In genomic region chr17:56262645-56263094, GRCm38 (mm10) we compare ENCODE assay signal across 19 mouse cellular contexts. TPM values are rescaled to one million over a fixed set of nuclear protein-coding genes. Genes with fewer than 3 reads are reported as not detected.
DNase-seq lines count a peak whose midpoint lies in the region; ATAC-seq and TF ChIP-seq lines count a peak whose summit lies in the region.
"Had no signal": no experiment of that assay in that cellular context is flagged by ENCODE, and none has a peak within 500 bp of the region (broad histone marks: within the 10 kb centered on the region; RNA-seq: fewer than 3 reads in every experiment).

No protein-coding gene starts in this region.

- peaks cover 7% of the 10 kb centered on the region; the same call in 1 of the 2 replicates for H3K36me3 ChIP-seq in stomach, embryonic 16.5 days (ENCODE audit: control insufficient read depth, insufficient read depth, low read length)
- H3K36me3 ChIP-seq in stomach, postnatal 0 days (ENCODE audit: control insufficient read depth, insufficient read depth, low read length) = peaks cover 10% of the 10 kb centered on the region
- H3K36me3 ChIP-seq in heart, embryonic 16.5 days (ENCODE audit: control insufficient read depth, insufficient read depth) = peaks cover 22% of the 10 kb centered on the region
- H3K36me3 ChIP-seq in small intestine, adult 2 months (ENCODE audit: control insufficient read depth, insufficient read depth, low read length) = peaks cover 34% of the 10 kb centered on the region

- DNase-seq in heart, adult 11 months = peak; percentile 97
- no peak for DNase-seq in heart, adult 8-10 months (ENCODE audit: low spot score)
- DNase-seq in stomach, postnatal 0 days (ENCODE audit: low spot score) = no peak
- no peak for DNase-seq in retina, postnatal 1 day
- DNase-seq: cerebellum, adult 9-11 months had no signal

- no peak for TF ChIP-seq CTCF in stomach, postnatal 0 days (IDR thresholded peaks at IDR 0.05; ENCODE audit: low read depth)
- peak; percentile 5; the same call in 1 of the 2 replicates for TF ChIP-seq CTCF in small intestine, adult 2 months (IDR thresholded peaks at IDR 0.05; ENCODE audit: extremely low read depth, insufficient read length, insufficient replicate concordance, low read depth, low read length)

- no peak overlapping the region for H3K4me3 ChIP-seq in stomach, embryonic 16.5 days (replicated peaks; ENCODE audit: low read length)
- no peak overlapping the region for H3K4me3 ChIP-seq in stomach, postnatal 0 days (ENCODE audit: low read depth, low read length)
- 0 out of 2 replicates have a peak overlapping the region, but pooled peaks have one; percentile 8 for H3K4me3 ChIP-seq in heart, embryonic 16.5 days (ENCODE audit: low read length)
- no peak overlapping the region for H3K4me3 ChIP-seq in small intestine, adult 2 months (ENCODE audit: low read depth, low read length)
- H3K4me3 ChIP-seq: megakaryocyte, embryonic 14.5 days had no signal

- no peak overlapping the region for H3K27ac ChIP-seq in stomach, embryonic 16.5 days (ENCODE audit: low read length)
- H3K27ac ChIP-seq in stomach, postnatal 0 days (replicated peaks) = no peak overlapping the region
- peak overlapping the region; percentile 97 for H3K27ac ChIP-seq in heart, embryonic 16.5 days (ENCODE audit: low read length)
- no peak overlapping the region for H3K27ac ChIP-seq in small intestine, adult 2 months (ENCODE audit: insufficient read depth, low read depth, low read length)

- H3K4me1 ChIP-seq in stomach, embryonic 16.5 days (ENCODE audit: control insufficient read depth, insufficient read depth, low read length) = peaks cover 28% of the 10 kb centered on the region
- peaks cover 3% of the 10 kb centered on the region; the same call in 1 of the 2 replicates for H3K4me1 ChIP-seq in stomach, postnatal 0 days (replicated peaks; ENCODE audit: control insufficient read depth, insufficient read depth)
- peaks cover 56% of the 10 kb centered on the region for H3K4me1 ChIP-seq in heart, embryonic 16.5 days (ENCODE audit: control insufficient read depth, insufficient read depth, low read length)
- peaks cover 24% of the 10 kb centered on the region for H3K4me1 ChIP-seq in small intestine, adult 2 months (ENCODE audit: control insufficient read depth, insufficient read depth, insufficient read length, low read length)

- TF ChIP-seq EP300 in stomach, postnatal 0 days (optimal IDR thresholded peaks at IDR 0.05) = no peak

- ATAC-seq in stomach, embryonic 16.5 days (ENCODE audit: insufficient read depth, low FRiP score) = no peak
- no peak for ATAC-seq in stomach, postnatal 0 days (ENCODE audit: low FRiP score, low TSS enrichment)
- peak; percentile 57 for ATAC-seq in heart, embryonic 16.5 days (replicated peaks; ENCODE audit: extremely low read depth, insufficient read depth, low FRiP score)
- ATAC-seq in megakaryocyte progenitor cell, adult 5-6 weeks (replicated peaks; ENCODE audit: poor library complexity) = no peak
- ATAC-seq: forebrain, embryonic 16.5 days; Patski had no signal

- peak overlapping the region; percentile 17; the same call in 1 of the 2 replicates for H3K9ac ChIP-seq in stomach, embryonic 16.5 days (ENCODE audit: low read length)
- H3K9ac ChIP-seq in stomach, postnatal 0 days (ENCODE audit: low read length) = no peak overlapping the region; the same call in 1 of the 2 replicates
- H3K9ac ChIP-seq in heart, embryonic 16.5 days (ENCODE audit: low read length) = peak overlapping the region; percentile 65

- no peaks in the 10 kb centered on the region for H3K9me3 ChIP-seq in stomach, embryonic 16.5 days (replicated peaks; ENCODE audit: control insufficient read depth, low read length)
- no peaks in the 10 kb centered on the region for H3K9me3 ChIP-seq in stomach, postnatal 0 days (ENCODE audit: control insufficient read depth, low read length)
- no peaks in the 10 kb centered on the region for H3K9me3 ChIP-seq in heart, embryonic 16.5 days (replicated peaks; ENCODE audit: control insufficient read depth, low read length)
- H3K9me3 ChIP-seq: megakaryocyte, embryonic 14.5 days had no signal

- WGBS in stomach, embryonic 16.5 days = 68% methylated on average over 3 of the region's 3 CpGs
- 71% methylated on average over 3 of the region's 3 CpGs for WGBS in stomach, postnatal 0 days
- 48% methylated on average over 3 of the region's 3 CpGs for WGBS in heart, embryonic 16.5 days
- 67% methylated on average over 3 of the region's 3 CpGs for WGBS in small intestine, adult 2 months

- no peak overlapping the region for H3K4me2 ChIP-seq in stomach, embryonic 16.5 days (ENCODE audit: low read depth, low read length)
- no peak overlapping the region for H3K4me2 ChIP-seq in stomach, postnatal 0 days (replicated peaks; ENCODE audit: low read depth)
- H3K4me2 ChIP-seq in heart, embryonic 16.5 days (ENCODE audit: low read depth, low read length) = peak overlapping the region; percentile 46

- no peak for TF ChIP-seq POLR2A in small intestine, adult 2 months (IDR thresholded peaks at IDR 0.05; ENCODE audit: low read depth, low read length)

- H3K27me3 ChIP-seq in stomach, embryonic 16.5 days (ENCODE audit: control insufficient read depth, insufficient read depth, low read length) = no peaks in the 10 kb centered on the region
- H3K27me3 ChIP-seq in stomach, postnatal 0 days (ENCODE audit: control insufficient read depth, insufficient read depth, low read length) = no peaks in the 10 kb centered on the region
- no peaks in the 10 kb centered on the region for H3K27me3 ChIP-seq in heart, embryonic 16.5 days (ENCODE audit: control insufficient read depth, insufficient read depth, low read length)
- no peaks in the 10 kb centered on the region for H3K27me3 ChIP-seq in small intestine, adult 2 months (ENCODE audit: control insufficient read depth, insufficient read depth, low read length)
- H3K27me3 ChIP-seq: megakaryocyte, embryonic 14.5 days; Patski had no signal

RNA-seq across cellular contexts. Expression of gene Fem1a, which starts 6.1 kb away (rescaled TPM):
- total RNA-seq in heart, adult 8-10 months (2022) = 100 to 1,000 TPM; 113 to 131 (median 128) TPM
- 12.3 and 12.9 TPM in 2 replicates for polyA plus RNA-seq in stomach, embryonic 16.5 days (2015; fragmentation: Nextera tagmentation; extraction: Ambion mirVana)
- polyA plus RNA-seq in stomach, postnatal 0 days (2015; fragmentation: Nextera tagmentation; extraction: Ambion mirVana) = 9.6 and 10.0 TPM in 2 replicates
- polyA plus RNA-seq in heart, embryonic 16.5 days (2015; fragmentation: Nextera tagmentation; extraction: Ambion mirVana) = 25.6 and 26.9 TPM in 2 replicates
- 21.3 and 22.9 TPM in 2 replicates for polyA plus RNA-seq in small intestine, adult 2 months (2012; rRNA removed)
- total RNA-seq in megakaryocyte progenitor cell, adult 5-6 weeks (2015) = 15.3 and 15.9 TPM in 2 replicates
- total RNA-seq in megakaryocyte progenitor cell, adult 5-6 weeks (2017) = 20.7 and 23.4 TPM in 2 replicates

RNA-seq across cellular contexts. Expression of gene Ticam1, which starts 13.9 kb away (rescaled TPM):
- total RNA-seq in heart, adult 8-10 months (2022) = 1 to 10 TPM; 6.9 to 9.5 (median 8.1) TPM
- 7.6 and 9.6 TPM in 2 replicates for polyA plus RNA-seq in stomach, embryonic 16.5 days (2015; fragmentation: Nextera tagmentation; extraction: Ambion mirVana)
- 4.6 and 6.4 TPM in 2 replicates for polyA plus RNA-seq in stomach, postnatal 0 days (2015; fragmentation: Nextera tagmentation; extraction: Ambion mirVana)
- polyA plus RNA-seq in heart, embryonic 16.5 days (2015; fragmentation: Nextera tagmentation; extraction: Ambion mirVana) = 7.6 and 8.6 TPM in 2 replicates
- polyA plus RNA-seq in small intestine, adult 2 months (2012; rRNA removed) = 39.7 and 96.6 TPM in 2 replicates
- 9.0 and 11.4 TPM in 2 replicates for total RNA-seq in megakaryocyte progenitor cell, adult 5-6 weeks (2015)
- total RNA-seq in megakaryocyte progenitor cell, adult 5-6 weeks (2017) = 3.0 and 4.1 TPM in 2 replicates

RNA-seq across cellular contexts. Expression of gene Plin3, which starts 30.0 kb away (rescaled TPM):
- 100 to 1,000 TPM; 172 to 233 (median 219) TPM for total RNA-seq in heart, adult 8-10 months (2022)
- 103 and 123 TPM in 2 replicates for polyA plus RNA-seq in stomach, embryonic 16.5 days (2015; fragmentation: Nextera tagmentation; extraction: Ambion mirVana)
- polyA plus RNA-seq in stomach, postnatal 0 days (2015; fragmentation: Nextera tagmentation; extraction: Ambion mirVana) = 65.3 and 67.3 TPM in 2 replicates
- polyA plus RNA-seq in heart, embryonic 16.5 days (2015; fragmentation: Nextera tagmentation; extraction: Ambion mirVana) = 79.3 and 89.4 TPM in 2 replicates
- polyA plus RNA-seq in small intestine, adult 2 months (2012; rRNA removed) = 137 and 299 TPM in 2 replicates
- total RNA-seq in megakaryocyte progenitor cell, adult 5-6 weeks (2015) = 7.3 and 8.1 TPM in 2 replicates
- 28.1 TPM in 2 replicates for total RNA-seq in megakaryocyte progenitor cell, adult 5-6 weeks (2017)

RNA-seq across cellular contexts. Expression of gene Arrdc5, which starts 37.4 kb away (rescaled TPM):
- under 1 TPM in 1 of 4 experiments, not detected in 3; 0.41 TPM for total RNA-seq in heart, adult 8-10 months (2022)
- polyA plus RNA-seq in stomach, embryonic 16.5 days (2015; fragmentation: Nextera tagmentation; extraction: Ambion mirVana) = not detected in 2 replicates
- not detected in 2 replicates for polyA plus RNA-seq in stomach, postnatal 0 days (2015; fragmentation: Nextera tagmentation; extraction: Ambion mirVana)
- polyA plus RNA-seq in heart, embryonic 16.5 days (2015; fragmentation: Nextera tagmentation; extraction: Ambion mirVana) = 0.21 TPM in 1 of 2 replicates, not detected in the other
- not detected in 2 replicates for polyA plus RNA-seq in small intestine, adult 2 months (2012; rRNA removed)
- not detected in 2 replicates for total RNA-seq in megakaryocyte progenitor cell, adult 5-6 weeks (2015)
- total RNA-seq in megakaryocyte progenitor cell, adult 5-6 weeks (2017) = not detected in 2 replicates
- total RNA-seq: adrenal gland, postnatal 4 days; layer of hippocampus, adult 18-20 months; left cerebral cortex, adult 18-20 months; liver, adult 2 months; monocyte, adult 5-6 weeks had no signal
- polyA plus RNA-seq: forebrain, embryonic 16.5 days; kidney, embryonic 16.5 days; liver, adult 2 months; lung, embryonic 16.5 days; Patski had no signal

RNA-seq across cellular contexts. Expression of gene Uhrf1, which starts 40.5 kb away (rescaled TPM):
- total RNA-seq in heart, adult 8-10 months (2022) = 1 to 10 TPM; 1.5 to 2.6 (median 2.2) TPM
- 90.4 and 92.2 TPM in 2 replicates for polyA plus RNA-seq in stomach, embryonic 16.5 days (2015; fragmentation: Nextera tagmentation; extraction: Ambion mirVana)
- polyA plus RNA-seq in stomach, postnatal 0 days (2015; fragmentation: Nextera tagmentation; extraction: Ambion mirVana) = 18.4 and 19.5 TPM in 2 replicates
- 76.6 and 94.0 TPM in 2 replicates for polyA plus RNA-seq in heart, embryonic 16.5 days (2015; fragmentation: Nextera tagmentation; extraction: Ambion mirVana)
- polyA plus RNA-seq in small intestine, adult 2 months (2012; rRNA removed) = 7.6 and 16.3 TPM in 2 replicates
- 67.8 and 80.7 TPM in 2 replicates for total RNA-seq in megakaryocyte progenitor cell, adult 5-6 weeks (2015)
- total RNA-seq in megakaryocyte progenitor cell, adult 5-6 weeks (2017) = 151 and 160 TPM in 2 replicates
